Mouse (Mus musculus): ENCODE measurements around the gene Rft1.
"Not testable (repeated sequence)": the region's sequence is repeated elsewhere in the genome, so short reads cannot be mapped to it uniquely, and the experiment has no call there.

The Rft1 gene

GRCm38 (mm10) chr14:30671986-30672312 lies 17.8 kb downstream of the Rft1 start:
- DNase-seq (ENCODE audit: low spot score in 2 of 2) = peak; percentile 92 to 95

- no peak for DNase-seq (ENCODE audit: low spot score in 2 of 2)
Measured at GRCm38 (mm10) chr14:30674947-30675346, 20.8 kb downstream of the Rft1 start.

- DNase-seq (ENCODE audit: low spot score in 2 of 2) = no peak
Measured at GRCm38 (mm10) chr14:30682131-30682530, 28.0 kb downstream of the Rft1 start.

GRCm38 (mm10) chr14:30690685-30691084 lies 36.5 kb downstream of the Rft1 start:
- no peak for DNase-seq (ENCODE audit: low spot score in 2 of 2)

- DNase-seq (ENCODE audit: low spot score in 2 of 2) = no peak
Measured at GRCm38 (mm10) chr14:30692439-30692838, 38.3 kb downstream of the Rft1 start.

- peak in 1 of 2 experiments; percentile 54 for DNase-seq (ENCODE audit: low spot score in 2 of 2)
Measured at GRCm38 (mm10) chr14:30694786-30695185, 40.6 kb downstream of the Rft1 start.

- DNase-seq (ENCODE audit: low spot score in 2 of 2) = peak; percentile 89
Measured at GRCm38 (mm10) chr14:30695609-30696008, 41.4 kb downstream of the Rft1 start.

- peak; percentile 69 to 85 for DNase-seq (ENCODE audit: low spot score in 2 of 2)
Measured at GRCm38 (mm10) chr14:30697407-30698052, 43.4 kb downstream of the Rft1 start.

GRCm38 (mm10) chr14:30699656-30700055 lies 45.5 kb downstream of the Rft1 start:
- peak in 1 of 2 experiments; percentile 58 for DNase-seq (ENCODE audit: low spot score in 2 of 2)

- DNase-seq (ENCODE audit: low spot score in 2 of 2) = no peak
Measured at GRCm38 (mm10) chr14:30702512-30702911, 48.4 kb downstream of the Rft1 start.

GRCm38 (mm10) chr14:30703079-30703478 lies 48.9 kb downstream of the Rft1 start:
- DNase-seq (ENCODE audit: low spot score in 2 of 2) = no peak

- DNase-seq (ENCODE audit: low spot score in 2 of 2) = no peak
Measured at GRCm38 (mm10) chr14:30704098-30704855, 50.1 kb downstream of the Rft1 start.

GRCm38 (mm10) chr14:30711892-30712291 lies 57.7 kb downstream of the Rft1 start:
- no peak for DNase-seq (ENCODE audit: low spot score in 2 of 2)

GRCm38 (mm10) chr14:30713769-30714168 lies 59.6 kb downstream of the Rft1 start:
- DNase-seq (ENCODE audit: low spot score in 2 of 2) = no peak

GRCm38 (mm10) chr14:30714799-30715617 lies 60.8 kb downstream of the Rft1 start, which contains the start of gene Sfmbt1:
Gene Sfmbt1, plus strand, starts transcription at chr14:30714849.
- DNase-seq (ENCODE audit: low spot score in 2 of 2) = peak; percentile 53 to 54

GRCm38 (mm10) chr14:30715618-30716050 lies 61.5 kb downstream of the Rft1 start:
- DNase-seq (ENCODE audit: low spot score in 2 of 2) = peak; percentile 89 to 90

GRCm38 (mm10) chr14:30716051-30716952 lies 62.1 kb downstream of the Rft1 start:
- no peak for DNase-seq (ENCODE audit: low spot score in 2 of 2)

- DNase-seq (ENCODE audit: low spot score in 2 of 2) = no peak
Measured at GRCm38 (mm10) chr14:30716953-30717285, 62.8 kb downstream of the Rft1 start.

- not testable (repeated sequence) for DNase-seq (ENCODE audit: low spot score in 2 of 2)
Measured at GRCm38 (mm10) chr14:30718696-30719095, 64.5 kb downstream of the Rft1 start.

- no peak for DNase-seq (ENCODE audit: low spot score in 2 of 2)
Measured at GRCm38 (mm10) chr14:30719514-30719913, 65.4 kb downstream of the Rft1 start.

GRCm38 (mm10) chr14:30721850-30722249 lies 67.7 kb downstream of the Rft1 start:
- DNase-seq (ENCODE audit: low spot score in 2 of 2) = peak in 1 of 2 experiments; percentile 16
